Mouse (Mus musculus) B cell, adult 2 months (primary cell): ENCODE measurements around the gene Fgfr2.
A peak's percentile ranks its signal among the peaks of the same experiment; 100 is the strongest.

Experiments used
- DNase-seq, 2 experiments: peaks; one replicate each; pipeline ENCODE4 v3.0.0; 2022

The Fgfr2 gene

DNA sequence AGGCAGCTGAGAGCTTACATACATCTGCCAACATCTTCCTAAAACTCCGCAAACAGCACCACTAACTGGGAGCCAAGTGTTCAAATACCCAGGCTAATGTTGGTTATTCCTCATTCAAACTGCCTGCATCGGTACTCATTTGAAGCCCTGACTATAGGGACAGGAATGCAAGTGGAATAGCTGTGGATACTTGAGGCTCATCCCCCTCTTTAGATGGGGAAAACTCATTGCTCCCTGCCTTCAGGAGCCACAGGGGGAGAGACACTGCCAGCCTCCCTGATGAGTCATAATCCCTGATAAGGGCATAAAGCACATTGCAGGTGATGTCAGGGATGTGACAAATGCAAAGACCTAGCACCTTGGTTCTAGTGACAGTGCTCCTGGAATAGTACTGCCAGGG, 2814.0 kb downstream of the Fgfr2 start:
- no peak for DNase-seq

DNA sequence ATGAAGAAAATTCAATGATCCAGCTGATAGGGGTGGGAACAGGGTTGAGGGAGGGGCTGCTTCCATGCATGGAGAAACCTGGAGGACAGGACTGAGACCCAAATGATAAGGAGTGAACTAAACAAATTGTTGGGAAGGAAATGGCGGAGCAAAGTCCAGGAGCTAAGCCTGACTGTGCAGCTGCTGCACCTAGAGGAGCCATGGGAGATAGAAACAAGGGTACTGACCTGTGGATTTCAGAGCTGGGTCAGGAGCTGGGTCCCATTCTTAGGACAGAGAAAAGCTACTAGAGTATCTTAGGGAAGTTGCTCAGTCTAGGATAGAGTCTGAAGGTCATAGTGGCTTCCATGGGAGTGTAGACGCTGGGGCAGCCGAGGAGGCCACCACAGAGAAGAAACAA, 2816.1 kb downstream of the Fgfr2 start:
- DNase-seq: no peak

GRCm38 (mm10) chr7:130304642-130305041, 2818.5 kb downstream of the Fgfr2 start:
- no peak for DNase-seq

- DNase-seq: no peak
These were observed 2819.7 kb downstream of the Fgfr2 start for GRCm38 (mm10) chr7:130303464-130303863.

DNA sequence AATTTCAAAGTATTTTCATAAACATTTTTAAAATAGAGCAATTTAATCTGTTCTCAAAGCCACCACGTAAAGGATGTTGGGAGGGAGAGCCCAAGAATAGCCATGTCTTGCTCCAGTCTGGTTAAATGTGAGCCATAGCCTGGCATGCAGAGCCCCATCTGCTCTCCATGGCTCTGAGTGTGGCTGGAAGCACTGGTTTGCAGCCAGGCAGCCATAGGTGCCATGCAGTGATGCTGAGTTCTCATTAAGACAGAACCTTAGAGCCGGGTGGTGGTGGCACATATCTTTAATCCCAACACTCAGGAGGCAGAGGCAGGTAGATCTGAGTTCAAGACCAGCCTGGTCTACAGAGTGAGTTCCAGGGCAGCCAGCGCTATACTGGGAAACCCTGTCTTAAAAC, 2822.5 kb downstream of the Fgfr2 start:
- no peak for DNase-seq

DNA sequence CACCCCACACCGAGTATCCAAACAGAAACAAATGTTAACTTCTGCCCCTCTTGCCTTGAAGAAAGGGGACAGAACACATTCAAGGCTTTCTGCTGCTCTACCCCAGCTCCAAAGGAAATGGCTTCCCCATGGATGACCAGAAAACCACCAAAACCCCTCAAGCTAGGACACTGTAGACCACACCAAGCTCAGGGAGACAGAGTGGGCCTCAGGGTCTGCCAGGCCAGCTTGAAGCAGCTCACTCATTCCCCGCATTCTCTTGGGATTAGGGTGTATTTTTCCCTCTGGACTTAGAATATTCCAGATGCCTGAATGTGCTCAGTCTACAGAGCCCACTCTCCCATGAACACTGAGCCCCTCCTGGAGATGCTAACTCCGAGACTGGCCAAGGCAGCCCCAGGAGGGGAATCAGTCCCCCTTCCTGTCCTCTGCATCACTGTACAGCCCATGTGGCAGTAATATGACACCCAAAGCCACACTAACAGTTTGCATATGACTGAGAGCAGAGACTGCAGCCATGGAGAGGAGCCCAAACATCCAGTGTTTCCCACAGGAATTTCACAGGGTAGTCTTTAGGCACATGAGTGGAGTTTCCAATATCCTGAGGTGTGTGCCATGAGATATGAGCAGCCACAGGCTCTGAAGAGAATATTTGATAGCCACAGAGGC, 2824.1 kb downstream of the Fgfr2 start:
- no peak for DNase-seq

DNA sequence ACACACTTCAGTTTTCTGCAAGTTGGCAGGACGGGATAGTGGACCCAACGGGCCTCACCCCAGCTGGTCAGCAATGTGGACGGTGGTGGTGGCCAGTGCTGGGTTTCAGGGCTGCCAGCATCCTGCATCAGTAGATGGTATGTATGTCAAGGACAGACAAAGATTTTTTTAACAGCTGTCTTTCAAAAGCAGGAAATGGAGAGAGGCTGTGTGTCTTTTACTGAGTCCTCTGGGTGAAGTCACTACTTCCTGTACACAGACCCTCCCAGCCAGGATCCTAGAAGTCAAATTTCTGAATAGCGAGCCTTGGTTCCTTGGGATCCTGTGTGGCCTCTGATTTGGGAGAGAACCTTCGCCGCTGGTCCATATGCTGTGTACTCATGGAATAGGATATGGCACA, 2832.0 kb downstream of the Fgfr2 start:
- DNase-seq: no peak

DNA sequence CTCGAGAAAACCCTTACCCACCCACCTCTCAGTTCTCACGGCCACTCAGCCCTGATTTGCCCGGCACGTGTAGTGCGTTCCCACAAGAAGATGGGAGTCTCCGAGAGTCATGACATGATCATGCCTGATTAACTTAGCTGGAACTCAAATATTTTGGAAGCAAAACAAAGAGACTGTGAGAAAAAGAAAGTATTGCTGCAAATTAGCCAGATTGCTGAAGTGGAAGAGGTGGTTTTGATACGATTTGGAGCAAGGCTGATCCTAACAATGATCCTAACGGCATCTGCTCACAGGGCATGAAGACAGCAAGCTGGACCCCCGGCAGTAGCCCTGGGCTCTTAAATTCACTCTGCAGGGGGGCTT, 2833.7 kb downstream of the Fgfr2 start:
- no peak for DNase-seq

DNA sequence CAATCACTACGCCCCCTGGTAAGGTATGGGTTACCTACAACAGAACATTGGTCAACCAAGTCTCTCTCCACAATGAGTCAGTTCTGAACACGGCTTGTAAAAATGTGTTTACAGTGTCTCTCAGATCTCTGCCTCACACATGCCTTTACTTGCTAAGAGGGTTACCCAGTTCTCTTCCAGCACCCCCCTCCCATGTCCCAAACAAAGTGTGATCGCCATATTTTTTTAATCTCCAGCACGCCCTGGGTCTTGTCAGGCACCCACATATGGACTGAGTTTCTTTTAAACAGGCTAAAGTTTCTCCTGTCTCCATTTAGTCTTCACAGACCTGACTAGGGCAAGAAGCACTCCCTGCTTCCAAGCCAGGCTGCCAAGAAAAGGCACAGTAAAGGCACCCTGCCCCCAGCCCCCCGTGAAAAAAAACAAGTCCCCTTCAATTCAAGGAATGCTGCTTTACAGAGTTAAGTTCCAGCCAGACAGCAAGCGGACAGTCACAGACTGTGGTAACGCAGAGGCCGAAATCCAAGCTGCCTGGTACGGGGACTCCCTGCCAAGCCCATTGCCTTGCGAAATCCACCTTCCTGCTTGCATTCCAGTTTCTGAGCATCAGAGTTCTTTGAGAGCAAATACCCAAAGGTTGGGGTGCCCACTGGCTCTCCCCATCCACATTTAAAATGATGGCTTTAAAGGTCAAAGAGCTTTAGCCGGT, 2834.3 kb downstream of the Fgfr2 start:
- DNase-seq: no peak

- DNase-seq: no peak
These were observed 2834.9 kb downstream of the Fgfr2 start for GRCm38 (mm10) chr7:130288248-130288647.

GRCm38 (mm10) chr7:130278738-130279705, 2844.1 kb downstream of the Fgfr2 start:
- DNase-seq: no peak

DNA sequence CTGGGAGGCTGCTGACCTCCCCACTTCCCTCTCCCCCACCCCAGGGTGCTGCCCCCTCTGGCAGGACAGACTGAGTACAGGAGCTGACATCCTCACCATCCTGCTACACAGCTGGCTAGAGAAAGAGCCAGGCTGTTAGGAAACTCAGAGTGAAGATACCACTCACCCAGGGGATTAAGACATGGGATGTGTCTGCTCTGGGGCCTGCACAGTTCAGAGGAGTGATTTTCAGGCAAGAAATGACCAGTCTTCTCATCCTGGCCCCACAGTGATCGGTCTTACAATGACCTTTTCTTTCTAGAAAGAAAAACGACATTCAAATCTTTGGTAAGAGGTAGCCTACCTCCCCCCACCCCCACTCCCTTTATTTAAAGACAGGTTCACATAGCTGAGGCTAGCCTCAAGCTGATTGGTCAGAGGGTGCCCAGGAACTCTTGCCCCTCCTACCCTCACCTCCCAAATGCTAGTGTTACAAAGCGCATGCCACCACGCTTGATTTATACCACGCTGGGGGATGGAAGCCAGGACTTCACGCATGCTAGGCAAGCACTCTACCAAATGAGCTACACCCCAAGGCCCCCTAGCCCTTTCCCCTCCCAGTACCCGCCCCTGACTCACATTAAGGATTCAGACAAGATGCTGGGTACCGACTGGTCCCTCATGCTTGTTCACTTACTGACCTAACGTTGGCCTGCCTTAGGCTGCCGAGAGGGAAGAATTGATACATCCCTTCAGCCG, 2845.0 kb downstream of the Fgfr2 start:
- DNase-seq: no peak

GRCm38 (mm10) chr7:130273265-130273664, 2849.9 kb downstream of the Fgfr2 start:
- DNase-seq: peak; percentile 69 to 71

DNA sequence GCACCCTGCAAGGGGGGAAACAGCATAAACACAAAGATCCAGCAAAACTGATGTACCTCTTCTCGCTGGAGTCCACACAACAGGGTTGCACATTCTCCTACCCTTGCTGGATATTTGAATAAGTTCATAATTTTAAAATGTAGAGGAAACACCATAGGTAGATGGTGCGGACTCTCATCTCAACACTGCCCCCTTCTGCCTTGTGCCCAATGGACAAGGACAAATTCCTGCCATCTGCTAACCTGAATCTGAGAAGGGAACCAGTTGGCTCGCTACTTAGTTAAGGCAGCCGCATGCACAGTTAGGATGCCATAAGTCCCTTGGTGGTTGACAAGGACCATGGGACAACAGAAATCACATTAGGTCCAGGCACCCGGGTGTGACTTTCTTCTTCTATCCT, 2852.3 kb downstream of the Fgfr2 start:
- DNase-seq: no peak

DNA sequence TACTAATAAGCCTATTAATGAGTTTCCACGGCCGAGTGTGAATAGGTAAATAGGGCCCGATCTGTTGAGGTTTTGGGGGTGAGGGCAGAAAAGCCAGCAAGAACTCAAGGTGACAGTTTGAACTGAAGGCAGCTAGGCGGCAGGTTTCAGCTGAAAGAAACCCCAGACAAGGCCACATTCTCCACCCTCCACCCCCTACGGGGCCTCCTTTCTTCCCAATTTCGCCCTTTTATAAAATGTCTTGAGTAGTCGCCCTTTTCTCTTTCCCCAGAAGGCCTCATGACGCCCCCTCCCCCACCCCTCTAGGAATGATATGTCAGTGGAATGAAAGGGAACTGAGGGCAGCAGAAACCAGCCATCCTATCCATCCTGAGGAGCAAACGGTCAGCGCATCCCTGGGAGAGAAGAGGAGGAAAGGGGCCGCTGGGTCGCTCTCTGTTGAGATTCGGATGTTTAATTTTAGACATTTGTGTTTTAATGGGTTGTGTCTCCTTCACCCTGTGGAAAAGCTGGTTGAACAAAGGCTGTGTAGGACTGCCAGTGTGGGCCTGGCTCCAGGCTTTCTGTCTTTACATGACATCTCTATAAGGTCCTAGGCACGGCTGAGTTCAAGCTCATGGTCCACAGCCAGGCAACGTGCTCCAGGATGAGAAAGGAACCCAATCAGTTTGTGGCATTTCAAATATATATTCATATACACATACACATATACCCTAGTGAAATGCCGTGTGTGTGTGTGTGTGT, 2853.9 kb downstream of the Fgfr2 start:
- no peak for DNase-seq

DNA sequence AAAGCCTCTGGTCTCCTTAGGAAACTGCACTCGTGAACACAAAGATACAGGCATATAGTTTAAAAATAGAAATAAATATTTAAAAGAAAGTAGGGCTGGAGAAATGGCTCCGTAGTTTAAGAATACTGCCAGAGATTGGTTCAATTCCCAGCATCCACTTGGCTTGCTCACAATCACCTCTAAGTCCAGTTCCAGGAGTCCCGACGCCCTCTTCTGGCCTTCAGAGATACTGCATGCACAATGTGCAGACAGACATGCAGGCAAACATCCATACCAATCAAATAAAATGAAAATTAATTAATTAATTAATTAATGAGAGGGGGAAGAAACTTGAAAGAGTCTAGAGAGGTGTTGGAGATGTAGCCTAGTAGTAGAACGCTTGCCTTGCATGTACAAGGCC, 2856.1 kb downstream of the Fgfr2 start:
- peak in 1 of 2 experiments; percentile 5 for DNase-seq

DNA sequence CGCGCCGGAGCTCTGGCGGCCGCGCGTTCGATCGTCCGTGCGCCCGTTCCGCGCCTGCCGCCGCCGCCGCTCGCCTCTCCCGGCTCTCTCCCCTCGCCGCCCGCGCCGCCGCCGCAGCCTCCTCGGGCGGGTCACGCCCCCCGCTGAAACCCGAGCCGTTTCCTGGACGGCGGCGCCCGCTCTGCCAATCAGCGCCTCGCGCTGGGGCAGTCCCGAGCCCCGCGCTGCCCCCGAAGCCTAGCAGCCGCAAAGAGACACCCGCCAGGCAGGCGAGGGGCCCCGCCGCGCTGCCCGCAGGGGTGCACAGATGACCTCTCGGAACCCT, 2857.0 kb downstream of the Fgfr2 start:
- no peak for DNase-seq

DNA sequence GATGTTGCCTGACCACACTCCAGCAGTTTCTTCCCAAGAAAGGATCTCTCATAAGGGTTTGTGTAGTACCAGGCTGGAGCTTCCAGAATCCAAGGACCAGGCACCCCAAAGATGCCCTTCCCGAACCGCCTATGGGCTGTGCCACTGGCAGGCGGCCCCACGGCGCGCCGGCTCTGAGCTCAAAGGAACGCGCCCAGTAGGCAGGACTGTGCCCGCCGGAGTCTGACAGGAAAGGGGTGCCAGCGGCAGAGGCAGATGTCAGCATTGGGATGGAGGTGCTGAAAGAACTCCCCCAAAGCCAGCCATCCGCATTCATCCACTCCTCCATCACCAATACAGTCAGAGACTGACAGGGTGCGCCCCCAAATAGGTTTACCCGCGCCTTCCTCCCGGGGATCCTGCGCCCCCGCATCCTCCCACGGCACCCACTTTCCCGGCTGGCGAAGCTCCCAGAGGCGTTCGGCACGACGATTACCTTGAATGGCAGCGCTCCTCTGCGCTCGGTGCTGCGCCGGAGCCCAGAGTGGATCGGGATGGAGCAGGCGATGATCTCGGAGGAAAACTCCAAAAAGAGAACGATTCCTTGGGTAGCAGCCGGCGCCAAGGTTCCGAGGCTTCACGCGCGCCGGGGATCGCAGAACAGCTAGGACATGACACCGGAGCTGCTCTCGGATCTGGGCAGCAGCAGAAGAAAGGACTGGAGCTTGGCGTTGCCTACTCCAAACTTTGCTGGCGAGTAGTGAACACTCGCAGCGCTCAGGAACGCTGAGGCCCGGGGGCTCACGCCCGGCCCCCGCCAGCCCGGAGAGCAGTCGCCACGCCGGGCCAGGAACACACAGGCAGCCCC, 2857.6 kb downstream of the Fgfr2 start:
- DNase-seq: no peak

DNA sequence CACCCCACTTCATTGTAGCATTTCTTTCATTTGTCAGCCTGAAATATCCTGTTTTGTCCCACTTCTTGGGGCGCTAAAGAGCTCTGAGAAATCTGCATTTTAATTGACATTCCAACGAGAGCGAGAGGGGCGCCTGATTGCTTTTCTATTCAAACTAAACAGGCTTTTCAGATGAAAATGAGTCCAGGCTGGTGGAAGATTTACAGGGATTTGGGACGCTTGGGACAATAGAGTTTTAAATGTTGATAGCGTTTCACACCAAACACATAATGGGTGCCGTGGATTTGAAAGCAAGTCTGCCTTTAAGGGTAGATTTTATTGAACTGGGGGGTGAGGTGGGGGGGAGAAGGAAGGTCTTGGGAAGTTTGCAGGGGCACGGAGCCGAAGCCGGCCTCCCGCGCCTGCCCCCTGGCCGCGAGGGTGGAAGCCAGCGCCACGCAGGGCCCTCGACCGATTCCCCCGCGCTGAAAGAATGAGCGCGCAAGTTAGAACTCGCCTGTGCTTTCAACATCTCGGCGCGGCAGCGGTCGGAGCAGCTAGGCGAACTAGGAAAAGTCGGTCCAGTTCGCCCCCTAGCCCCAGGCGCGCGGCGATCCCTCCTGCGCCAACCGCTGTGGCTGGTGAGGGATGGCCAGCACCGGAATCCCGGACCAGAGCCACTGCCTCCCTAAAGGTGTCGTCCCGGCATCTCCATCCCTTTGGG, 2858.4 kb downstream of the Fgfr2 start:
- no peak for DNase-seq

GRCm38 (mm10) chr7:130263799-130264351, 2859.3 kb downstream of the Fgfr2 start:
- no peak for DNase-seq
